Mouse (Mus musculus): ENCODE results near the gene Fam187a. TPM values are rescaled to one million over a fixed set of nuclear protein-coding genes. Genes with fewer than 3 reads are reported as not detected.

The Fam187a gene
- polyA plus RNA-seq, 1 experiment = not detected

- H3K4me1 ChIP-seq (ENCODE audit: control insufficient read depth, insufficient read depth, insufficient read length, low read length) = no peaks in the 10 kb centered on the region
- no peak overlapping the region for H3K4me3 ChIP-seq (ENCODE audit: insufficient read depth, low read depth, low read length)
- no peak overlapping the region for H3K27ac ChIP-seq (replicated peaks; ENCODE audit: low read depth, low read length)
Observed at GRCm38 (mm10) chr11:102915380-102915779, 30.4 kb downstream of the Fam187a start.

GRCm38 (mm10) chr11:102918077-102918476 lies 33.1 kb downstream of the Fam187a start:
- Histone ChIP-seq H3K4me1 (ENCODE audit: control insufficient read depth, insufficient read depth, insufficient read length, low read length) (no peaks in the 10 kb centered on the region), H3K27ac (replicated peaks; ENCODE audit: low read depth, low read length) (no peak overlapping the region), H3K4me3 (ENCODE audit: insufficient read depth, low read depth, low read length) (no peak overlapping the region)

- H3K4me1 ChIP-seq (ENCODE audit: control insufficient read depth, insufficient read depth, insufficient read length, low read length) = no peaks in the 10 kb centered on the region
- no peak overlapping the region for H3K27ac ChIP-seq (replicated peaks; ENCODE audit: low read depth, low read length)
- no peak overlapping the region for H3K4me3 ChIP-seq (ENCODE audit: insufficient read depth, low read depth, low read length)
Observed at GRCm38 (mm10) chr11:102921491-102921890, 36.5 kb downstream of the Fam187a start.

- no peak within 1 kb of the TSS for H3K27ac ChIP-seq (replicated peaks; ENCODE audit: low read depth, low read length)
- H3K4me3 ChIP-seq (ENCODE audit: insufficient read depth, low read depth, low read length) = peak within 1 kb of the TSS; percentile 80
- no peaks in the 10 kb centered on the region for H3K4me1 ChIP-seq (ENCODE audit: control insufficient read depth, insufficient read depth, insufficient read length, low read length)
Observed at GRCm38 (mm10) chr11:102924557-102925350, 39.8 kb downstream of the Fam187a start, which contains the start of gene Kif18b. Gene Kif18b (minus strand): TSS chr11:102925124.

- Histone ChIP-seq H3K27ac (replicated peaks; ENCODE audit: low read depth, low read length) (no peak overlapping the region), H3K4me3 (ENCODE audit: insufficient read depth, low read depth, low read length) (peak overlapping the region; percentile 70), H3K4me1 (ENCODE audit: control insufficient read depth, insufficient read depth, insufficient read length, low read length) (no peaks in the 10 kb centered on the region)
Observed at GRCm38 (mm10) chr11:102925351-102925717, 40.4 kb downstream of the Fam187a start.

GRCm38 (mm10) chr11:102930672-102931071 lies 45.7 kb downstream of the Fam187a start:
- no peak overlapping the region for H3K27ac ChIP-seq (replicated peaks; ENCODE audit: low read depth, low read length)
- no peak overlapping the region for H3K4me3 ChIP-seq (ENCODE audit: insufficient read depth, low read depth, low read length)
- no peaks in the 10 kb centered on the region for H3K4me1 ChIP-seq (ENCODE audit: control insufficient read depth, insufficient read depth, insufficient read length, low read length)

GRCm38 (mm10) chr11:102936272-102936671 lies 51.3 kb downstream of the Fam187a start:
- H3K4me3 ChIP-seq (ENCODE audit: insufficient read depth, low read depth, low read length) = no peak overlapping the region
- H3K27ac ChIP-seq (replicated peaks; ENCODE audit: low read depth, low read length) = no peak overlapping the region
- H3K4me1 ChIP-seq (ENCODE audit: control insufficient read depth, insufficient read depth, insufficient read length, low read length) = no peaks in the 10 kb centered on the region

Other genes with a start within 250 kb of the Fam187a start
- gene Meioc, start 221.5 kb upstream of the Fam187a start, polyA plus RNA-seq (2012; ENCODE audit: insufficient read depth, insufficient read length, missing spikeins) = not detected in 2 replicates
- 19.3 and 27.5 TPM in 2 replicates for gene Ccdc43, start 187.4 kb upstream of the Fam187a start, polyA plus RNA-seq (2012; ENCODE audit: insufficient read depth, insufficient read length, missing spikeins)
- 0.59 and 1.4 TPM in 2 replicates for gene Adam11, start 123.7 kb upstream of the Fam187a start, polyA plus RNA-seq (2012; ENCODE audit: insufficient read depth, insufficient read length, missing spikeins)
- 4.6 and 5.0 TPM in 2 replicates for gene Gjc1, start 65.5 kb upstream of the Fam187a start, polyA plus RNA-seq (2012; ENCODE audit: insufficient read depth, insufficient read length, missing spikeins)
- gene Higd1b, start 49.3 kb upstream of the Fam187a start, polyA plus RNA-seq (2012; ENCODE audit: insufficient read depth, insufficient read length, missing spikeins) = 8.1 and 20.1 TPM in 2 replicates
- 30.9 and 32.6 TPM in 2 replicates for gene Eftud2, start 4.2 kb upstream of the Fam187a start, polyA plus RNA-seq (2012; ENCODE audit: insufficient read depth, insufficient read length, missing spikeins)
- not detected in 2 replicates for gene Ccdc103, start 4.0 kb upstream of the Fam187a start, polyA plus RNA-seq (2012; ENCODE audit: insufficient read depth, insufficient read length, missing spikeins)
- gene Gfap, start 15.7 kb downstream of the Fam187a start, polyA plus RNA-seq (2012; ENCODE audit: insufficient read depth, insufficient read length, missing spikeins) = not detected in 2 replicates
- not detected in 2 replicates for gene Kif18b, start 40.0 kb downstream of the Fam187a start, polyA plus RNA-seq (2012; ENCODE audit: insufficient read depth, insufficient read length, missing spikeins)
- not detected in 2 replicates for gene C1ql1, start 61.5 kb downstream of the Fam187a start, polyA plus RNA-seq (2012; ENCODE audit: insufficient read depth, insufficient read length, missing spikeins)
- gene Nmt1, start 143.0 kb downstream of the Fam187a start, polyA plus RNA-seq (2012; ENCODE audit: insufficient read depth, insufficient read length, missing spikeins) = 52.6 and 57.2 TPM in 2 replicates
- gene Dcakd, start 143.2 kb downstream of the Fam187a start, polyA plus RNA-seq (2012; ENCODE audit: insufficient read depth, insufficient read length, missing spikeins) = 25.6 and 25.9 TPM in 2 replicates
- gene Plcd3, start 216.5 kb downstream of the Fam187a start, polyA plus RNA-seq (2012; ENCODE audit: insufficient read depth, insufficient read length, missing spikeins) = 6.1 and 6.2 TPM in 2 replicates
- gene Acbd4, start 216.5 kb downstream of the Fam187a start, polyA plus RNA-seq (2012; ENCODE audit: insufficient read depth, insufficient read length, missing spikeins) = 95.3 and 183 TPM in 2 replicates
- 36.0 and 40.8 TPM in 2 replicates for gene Hexim1, start 231.1 kb downstream of the Fam187a start, polyA plus RNA-seq (2012; ENCODE audit: insufficient read depth, insufficient read length, missing spikeins)
- gene Hexim2, start 247.3 kb downstream of the Fam187a start, polyA plus RNA-seq (2012; ENCODE audit: insufficient read depth, insufficient read length, missing spikeins) = 3.2 and 4.2 TPM in 2 replicates